Mouse (Mus musculus) hindbrain, embryonic 10.5 days (tissue): ENCODE measurements around the gene Lfng. TPM values are rescaled to one million over a fixed set of nuclear protein-coding genes. Genes with fewer than 3 reads are reported as not detected.

Experiments used
- DNase-seq: peaks from one replicate; pipeline ENCODE4 v3.0.0-alpha.2; 2017; ENCODE audit warnings: low spot score
- H3K27ac ChIP-seq: fragments of 300-500 bp; sonication (generic); 2 replicates; pipeline ENCODE4 v1.5.1; 2016; ENCODE audit warnings: mild to moderate bottlenecking, moderate library complexity
- H3K27me3 ChIP-seq: fragments of 300-500 bp; sonication (generic); 2 replicates; pipeline ENCODE4 v1.6.1; 2016; ENCODE audit warnings: mild to moderate bottlenecking; ENCODE audit not compliant: poor library complexity, insufficient read depth, severe bottlenecking
- H3K36me3 ChIP-seq: fragments of 300-500 bp; sonication (generic); 2 replicates; pipeline ENCODE4 v1.6.1; 2016; ENCODE audit warnings: mild to moderate bottlenecking, moderate library complexity
- H3K4me1 ChIP-seq: fragments of 300-500 bp; sonication (generic); replicated peaks from 2 replicates; pipeline ENCODE4 v1.6.1; 2016; ENCODE audit warnings: mild to moderate bottlenecking
- H3K4me3 ChIP-seq: fragments of 300-500 bp; sonication (generic); 2 replicates; pipeline ENCODE4 v1.5.1; 2016; ENCODE audit warnings: mild to moderate bottlenecking, moderate library complexity
- H3K9me3 ChIP-seq: fragments of 300-500 bp; sonication (generic); 2 replicates; pipeline ENCODE4 v1.6.1; 2016; ENCODE audit warnings: mild to moderate bottlenecking, moderate library complexity
- WGBS: fragments of 180-500 bp; shearing (Covaris S2); methylation state at CpG from one replicate; pipeline ENCODE4 v1.1.7; 2016; 5-methylcytosine and 5-hydroxymethylcytosine counted together
- polyA plus RNA-seq: library from polyadenylated mRNA; unstranded; fragments of >200 nt; fragmentation: Nextera tagmentation; extraction: Ambion mirVana; gene quantifications from 2 replicates; pipeline ENCODE4 v1.2.1, GENCODE M21; 2016

Gene Lfng
- polyA plus RNA-seq, 1 experiment from 2014 or later = 40.9 TPM

- H3K27ac ChIP-seq = no peak overlapping the region
Measured at GRCm38 (mm10) chr5:140622978-140623670, 16.0 kb downstream of the Lfng start.

GRCm38 (mm10) chr5:140623791-140624190, 16.7 kb downstream of the Lfng start:
- peaks cover 79% of the 10 kb centered on the region for H3K36me3 ChIP-seq
- WGBS = 79% methylated on average over 4 of the region's 4 CpGs
- H3K27me3 ChIP-seq = no peaks in the 10 kb centered on the region
- H3K4me1 ChIP-seq = peaks cover 29% of the 10 kb centered on the region
- no peak overlapping the region for H3K4me3 ChIP-seq
- H3K9me3 ChIP-seq = peaks cover 12% of the 10 kb centered on the region
- no peak for DNase-seq
- H3K27ac ChIP-seq = no peak overlapping the region

More at GRCm38 (mm10) chr5:140622978-140623670, 16.0 kb downstream of the Lfng start:
- Histone ChIP-seq H3K9me3 (peaks cover 5% of the 10 kb centered on the region), H3K4me1 (peaks cover 29% of the 10 kb centered on the region), H3K4me3 (no peak overlapping the region), H3K36me3 (peaks cover 72% of the 10 kb centered on the region), H3K27me3 (no peaks in the 10 kb centered on the region)
- WGBS = 93% methylated on average over 23 of the region's 23 CpGs
- no peak for DNase-seq

- Histone ChIP-seq H3K4me1 (peaks cover 29% of the 10 kb centered on the region), H3K27ac (no peak overlapping the region), H3K4me3 (no peak overlapping the region), H3K27me3 (no peaks in the 10 kb centered on the region), H3K9me3 (peaks cover 16% of the 10 kb centered on the region), H3K36me3 (peaks cover 83% of the 10 kb centered on the region)
- WGBS = 93% methylated on average over 5 of the region's 5 CpGs
- no peak for DNase-seq
Measured at GRCm38 (mm10) chr5:140624238-140624637, 17.1 kb downstream of the Lfng start.

GRCm38 (mm10) chr5:140624961-140625360, 17.8 kb downstream of the Lfng start:
- Histone ChIP-seq H3K27me3 (no peaks in the 10 kb centered on the region), H3K4me3 (no peak overlapping the region), H3K9me3 (peaks cover 17% of the 10 kb centered on the region), H3K27ac (0 out of 2 replicates have a peak overlapping the region, but pooled peaks have one; percentile 1), H3K36me3 (peaks cover 90% of the 10 kb centered on the region), H3K4me1 (peaks cover 28% of the 10 kb centered on the region)
- DNase-seq = no peak
- WGBS = 94% methylated on average over 13 of the region's 13 CpGs

GRCm38 (mm10) chr5:140627580-140627979, 20.5 kb downstream of the Lfng start:
- Histone ChIP-seq H3K36me3 (peaks cover 100% of the 10 kb centered on the region), H3K27me3 (no peaks in the 10 kb centered on the region), H3K27ac (no peak overlapping the region), H3K4me3 (no peak overlapping the region), H3K9me3 (peaks cover 17% of the 10 kb centered on the region), H3K4me1 (peaks cover 5% of the 10 kb centered on the region; the same call in 1 of the 2 replicates)
- DNase-seq = no peak
- WGBS = 93% methylated on average over 5 of the region's 5 CpGs

GRCm38 (mm10) chr5:140628995-140629394, 21.9 kb downstream of the Lfng start:
- DNase-seq = no peak
- Histone ChIP-seq H3K4me1 (0 out of 2 replicates have a peak, but pooled peaks cover 3% of the 10 kb centered on the region), H3K27ac (no peak overlapping the region), H3K9me3 (peaks cover 17% of the 10 kb centered on the region), H3K36me3 (peaks cover 100% of the 10 kb centered on the region), H3K27me3 (no peaks in the 10 kb centered on the region), H3K4me3 (no peak overlapping the region)
- WGBS = 91% methylated on average over 9 of the region's 9 CpGs

GRCm38 (mm10) chr5:140633432-140633831, 26.3 kb downstream of the Lfng start:
- Histone ChIP-seq H3K27me3 (no peaks in the 10 kb centered on the region), H3K27ac (no peak overlapping the region), H3K4me3 (no peak overlapping the region), H3K36me3 (peaks cover 100% of the 10 kb centered on the region), H3K4me1 (peaks cover 22% of the 10 kb centered on the region), H3K9me3 (peaks cover 9% of the 10 kb centered on the region; the same call in 1 of the 2 replicates)
- WGBS = 89% methylated on average over 7 of the region's 7 CpGs
- no peak for DNase-seq

- Histone ChIP-seq H3K9me3 (no peaks in the 10 kb centered on the region), H3K4me3 (no peak overlapping the region), H3K27ac (no peak overlapping the region), H3K36me3 (peaks cover 100% of the 10 kb centered on the region), H3K4me1 (peaks cover 32% of the 10 kb centered on the region), H3K27me3 (no peaks in the 10 kb centered on the region)
- 95% methylated on average over 26 of the region's 26 CpGs for WGBS
- no peak for DNase-seq
Measured at GRCm38 (mm10) chr5:140634798-140635722, 27.9 kb downstream of the Lfng start.

GRCm38 (mm10) chr5:140636316-140637057, 29.4 kb downstream of the Lfng start:
- peaks cover 45% of the 10 kb centered on the region for H3K4me1 ChIP-seq
- no peaks in the 10 kb centered on the region for H3K9me3 ChIP-seq
- no peak overlapping the region for H3K27ac ChIP-seq
- H3K36me3 ChIP-seq = peaks cover 100% of the 10 kb centered on the region
- no peak for DNase-seq
- no peak overlapping the region for H3K4me3 ChIP-seq
- 95% methylated on average over 7 of the region's 7 CpGs for WGBS
- H3K27me3 ChIP-seq = no peaks in the 10 kb centered on the region

- no peak overlapping the region for H3K4me3 ChIP-seq
- no peaks in the 10 kb centered on the region for H3K27me3 ChIP-seq
- peaks cover 100% of the 10 kb centered on the region for H3K36me3 ChIP-seq
- no peak for DNase-seq
- H3K4me1 ChIP-seq = peaks cover 50% of the 10 kb centered on the region
- H3K9me3 ChIP-seq = no peaks in the 10 kb centered on the region
- 89% methylated on average over 6 of the region's 6 CpGs for whole genome bisulfite sequencing
- no peak overlapping the region for H3K27ac ChIP-seq
Measured at GRCm38 (mm10) chr5:140637058-140637410, 29.9 kb downstream of the Lfng start.

GRCm38 (mm10) chr5:140637989-140638388, 30.9 kb downstream of the Lfng start:
- H3K27me3 ChIP-seq = no peaks in the 10 kb centered on the region
- H3K4me3 ChIP-seq = no peak overlapping the region
- no peaks in the 10 kb centered on the region for H3K9me3 ChIP-seq
- DNase-seq = no peak
- WGBS = 82% methylated on average over 3 of the region's 3 CpGs
- peaks cover 95% of the 10 kb centered on the region for H3K36me3 ChIP-seq
- H3K4me1 ChIP-seq = peaks cover 60% of the 10 kb centered on the region
- no peak overlapping the region for H3K27ac ChIP-seq

GRCm38 (mm10) chr5:140638484-140638883, 31.4 kb downstream of the Lfng start:
- no peak for DNase-seq
- Histone ChIP-seq H3K9me3 (no peaks in the 10 kb centered on the region), H3K27ac (no peak overlapping the region), H3K27me3 (no peaks in the 10 kb centered on the region), H3K4me1 (peaks cover 64% of the 10 kb centered on the region), H3K4me3 (no peak overlapping the region), H3K36me3 (peaks cover 95% of the 10 kb centered on the region)
- 92% methylated on average over 6 of the region's 6 CpGs for WGBS
